Mouse (Mus musculus): ENCODE data around the gene B9d2. TPM values are rescaled to one million over a fixed set of nuclear protein-coding genes. Genes with fewer than 3 reads are reported as not detected.
A peak's percentile ranks its signal among the peaks of the same experiment; 100 is the strongest.

The B9d2 gene
- polyA plus RNA-seq, 1 experiment from 2014 or later: 35.0 TPM

DNA sequence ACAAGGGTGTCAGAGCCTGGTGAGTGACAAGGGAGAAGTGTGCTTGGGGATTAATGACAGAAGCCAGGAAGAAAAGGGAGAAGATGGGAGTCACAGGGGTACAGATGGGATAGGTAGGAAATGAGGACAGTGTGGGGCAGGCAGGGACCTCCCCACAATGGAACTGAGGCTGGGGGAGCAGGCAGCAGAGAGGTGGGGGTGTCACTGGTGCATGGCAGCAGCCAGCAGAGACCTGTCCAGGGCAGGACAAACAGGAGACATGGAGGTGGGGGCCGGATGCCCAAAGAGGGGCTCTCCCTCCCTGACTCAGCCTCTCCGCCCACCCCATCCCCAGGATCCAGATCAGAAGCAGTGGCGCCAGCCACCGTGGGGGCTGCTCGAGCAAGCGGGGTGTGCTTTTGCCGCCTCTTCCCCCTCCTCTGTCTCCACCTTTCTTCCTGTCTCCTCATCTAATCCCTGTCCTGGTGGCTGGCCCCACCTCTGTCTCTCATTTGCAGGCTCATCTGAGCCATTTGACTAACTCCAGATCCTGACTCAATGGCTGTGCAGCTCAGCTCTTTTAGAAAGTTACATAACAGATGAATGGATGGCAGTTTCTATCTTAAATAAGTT lies 30.0 kb downstream of the B9d2 start:
- H3K9ac ChIP-seq (replicated peaks; ENCODE audit: low read length): peak overlapping the region; percentile 50; the same call in 1 of the 2 replicates
- H3K4me3 ChIP-seq (ENCODE audit: low read length): no peak overlapping the region
- 11% methylated on average over 7 of the region's 7 CpGs for WGBS
- H3K27me3 ChIP-seq (ENCODE audit: insufficient read depth, low read length): no peaks in the 10 kb centered on the region
- H3K9me3 ChIP-seq (ENCODE audit: low read length): no peaks in the 10 kb centered on the region
- H3K36me3 ChIP-seq (ENCODE audit: insufficient read depth, low read length): peaks cover 36% of the 10 kb centered on the region
- H3K27ac ChIP-seq (ENCODE audit: low read length): peak overlapping the region; percentile 36; the same call in 1 of the 2 replicates
- 0 out of 2 replicates have a peak overlapping the region, but pooled peaks have one; percentile 11 for H3K4me2 ChIP-seq (replicated peaks; ENCODE audit: low read depth, low read length)
- H3K4me1 ChIP-seq (ENCODE audit: insufficient read depth, low read length): peaks cover 33% of the 10 kb centered on the region
- ATAC-seq (ENCODE audit: low FRiP score, low TSS enrichment): 0 out of 2 replicates have a peak, but pooled peaks have one; percentile 14

GRCm38 (mm10) chr7:25711165-25711564 lies 30.6 kb downstream of the B9d2 start:
- H3K4me1 ChIP-seq (ENCODE audit: insufficient read depth, low read length): peaks cover 28% of the 10 kb centered on the region
- WGBS: 57% methylated on average over 5 of the region's 5 CpGs
- no peak overlapping the region for H3K4me2 ChIP-seq (replicated peaks; ENCODE audit: low read depth, low read length)
- peaks cover 41% of the 10 kb centered on the region for H3K36me3 ChIP-seq (ENCODE audit: insufficient read depth, low read length)
- ATAC-seq (ENCODE audit: low FRiP score, low TSS enrichment): no peak
- no peak overlapping the region for H3K27ac ChIP-seq (ENCODE audit: low read length)
- no peaks in the 10 kb centered on the region for H3K9me3 ChIP-seq (ENCODE audit: low read length)
- no peaks in the 10 kb centered on the region for H3K27me3 ChIP-seq (ENCODE audit: insufficient read depth, low read length)
- no peak overlapping the region for H3K4me3 ChIP-seq (ENCODE audit: low read length)
- no peak overlapping the region for H3K9ac ChIP-seq (replicated peaks; ENCODE audit: low read length)

DNA sequence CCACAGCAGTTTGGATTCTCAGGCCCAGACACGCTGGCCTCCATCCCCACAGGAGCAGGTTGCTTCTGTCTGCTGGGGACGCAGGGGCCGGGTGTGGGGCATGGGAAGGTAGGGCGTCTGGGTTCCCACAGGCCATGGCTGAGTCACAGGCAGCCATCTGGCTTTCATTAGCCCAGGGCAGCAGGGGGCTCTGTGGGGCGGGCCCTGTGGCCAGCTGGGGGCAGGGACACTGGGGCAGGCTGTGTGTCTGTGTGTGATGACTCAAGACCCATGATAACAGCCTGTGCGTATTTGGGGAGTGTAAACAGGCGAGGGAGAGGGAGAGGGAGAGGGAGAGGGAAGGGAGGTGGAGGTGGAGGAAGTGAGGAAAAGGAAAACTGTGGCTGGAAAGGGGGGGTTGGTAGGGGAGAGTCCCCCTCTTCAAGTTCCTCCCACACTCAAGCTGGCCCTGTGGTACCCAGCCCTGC lies 31.2 kb downstream of the B9d2 start:
- WGBS: 32% methylated on average over 7 of the region's 7 CpGs
- peaks cover 45% of the 10 kb centered on the region for H3K36me3 ChIP-seq (ENCODE audit: insufficient read depth, low read length)
- no peak for ATAC-seq (ENCODE audit: low FRiP score, low TSS enrichment)

DNA sequence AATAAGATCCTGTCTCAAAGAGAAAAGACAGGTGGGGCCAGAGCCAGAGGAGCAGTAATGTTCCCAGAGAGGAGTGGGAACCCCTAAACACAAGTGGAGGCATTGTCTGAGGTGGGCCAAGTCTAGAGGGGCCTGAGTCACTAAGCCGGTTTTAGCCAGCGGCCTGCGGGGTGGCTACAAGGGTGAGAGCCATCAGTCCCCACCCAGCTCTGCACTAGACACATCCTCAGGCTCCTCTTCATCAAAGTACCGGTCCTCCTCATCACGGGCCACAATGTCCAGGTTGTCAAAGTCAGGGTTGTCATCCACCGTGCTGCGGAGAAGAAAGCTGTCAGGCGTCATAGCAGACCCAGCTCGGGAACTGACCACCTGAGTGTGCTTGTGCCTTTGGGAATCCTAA lies 32.2 kb downstream of the B9d2 start:
- 89% methylated on average over 9 of the region's 9 CpGs for WGBS
- peaks cover 17% of the 10 kb centered on the region for H3K4me1 ChIP-seq (ENCODE audit: insufficient read depth, low read length)
- ATAC-seq (ENCODE audit: low FRiP score, low TSS enrichment): no peak

More for the DNA sequence above, 31.2 kb downstream of the B9d2 start:
- no peak overlapping the region for H3K27ac ChIP-seq (ENCODE audit: low read length)
- H3K9me3 ChIP-seq (ENCODE audit: low read length): no peaks in the 10 kb centered on the region
- H3K27me3 ChIP-seq (ENCODE audit: insufficient read depth, low read length): no peaks in the 10 kb centered on the region
- peaks cover 22% of the 10 kb centered on the region for H3K4me1 ChIP-seq (ENCODE audit: insufficient read depth, low read length)
- no peak overlapping the region for H3K9ac ChIP-seq (replicated peaks; ENCODE audit: low read length)
- H3K4me2 ChIP-seq (replicated peaks; ENCODE audit: low read depth, low read length): no peak overlapping the region
- no peak overlapping the region for H3K4me3 ChIP-seq (ENCODE audit: low read length)

GRCm38 (mm10) chr7:25714581-25714980 lies 34.0 kb downstream of the B9d2 start:
- peaks cover 25% of the 10 kb centered on the region for H3K4me1 ChIP-seq (ENCODE audit: insufficient read depth, low read length)
- H3K4me2 ChIP-seq (replicated peaks; ENCODE audit: low read depth, low read length): no peak overlapping the region
- H3K27ac ChIP-seq (ENCODE audit: low read length): no peak overlapping the region
- no peaks in the 10 kb centered on the region for H3K27me3 ChIP-seq (ENCODE audit: insufficient read depth, low read length)
- H3K36me3 ChIP-seq (ENCODE audit: insufficient read depth, low read length): peaks cover 45% of the 10 kb centered on the region
- WGBS: 93% methylated on average over 8 of the region's 8 CpGs
- no peaks in the 10 kb centered on the region for H3K9me3 ChIP-seq (ENCODE audit: low read length)
- H3K9ac ChIP-seq (replicated peaks; ENCODE audit: low read length): no peak overlapping the region
- no peak for ATAC-seq (ENCODE audit: low FRiP score, low TSS enrichment)
- H3K4me3 ChIP-seq (ENCODE audit: low read length): no peak overlapping the region

More for the DNA sequence above, 32.2 kb downstream of the B9d2 start:
- no peak overlapping the region for H3K9ac ChIP-seq (replicated peaks; ENCODE audit: low read length)
- no peaks in the 10 kb centered on the region for H3K9me3 ChIP-seq (ENCODE audit: low read length)
- no peak overlapping the region for H3K4me3 ChIP-seq (ENCODE audit: low read length)
- no peak overlapping the region for H3K27ac ChIP-seq (ENCODE audit: low read length)
- H3K36me3 ChIP-seq (ENCODE audit: insufficient read depth, low read length): peaks cover 45% of the 10 kb centered on the region
- H3K4me2 ChIP-seq (replicated peaks; ENCODE audit: low read depth, low read length): no peak overlapping the region
- no peaks in the 10 kb centered on the region for H3K27me3 ChIP-seq (ENCODE audit: insufficient read depth, low read length)

DNA sequence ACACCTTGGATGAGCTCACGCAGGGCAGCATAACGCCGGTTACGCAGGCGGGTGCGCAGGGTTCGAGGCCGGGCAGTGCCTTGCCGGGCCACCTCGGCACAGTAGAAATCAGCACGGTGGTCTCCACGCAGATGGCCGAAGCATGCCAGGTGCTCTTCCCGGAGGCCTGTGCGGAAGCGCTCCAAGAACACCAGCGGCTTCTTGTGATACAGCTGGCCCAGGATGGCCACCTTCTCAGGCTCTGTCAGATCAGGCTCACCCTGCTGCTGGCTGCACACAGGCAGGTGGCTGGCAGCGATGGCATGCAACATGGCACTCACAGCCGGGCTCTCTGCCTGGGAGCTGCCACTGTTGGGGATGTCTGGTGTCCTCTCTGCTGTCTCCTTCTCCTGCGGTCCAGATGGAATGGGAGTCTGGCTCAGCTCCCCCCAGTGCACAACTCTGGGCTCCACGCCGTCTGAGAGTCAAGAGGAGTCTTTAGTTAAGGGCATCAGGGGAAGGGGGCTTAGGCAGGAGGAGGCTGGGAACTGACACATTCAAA lies 35.2 kb downstream of the B9d2 start:
- no peaks in the 10 kb centered on the region for H3K9me3 ChIP-seq (ENCODE audit: low read length)
- peaks cover 18% of the 10 kb centered on the region for H3K4me1 ChIP-seq (ENCODE audit: insufficient read depth, low read length)
- WGBS: 99% methylated on average over 22 of the region's 22 CpGs
- H3K4me2 ChIP-seq (replicated peaks; ENCODE audit: low read depth, low read length): no peak overlapping the region
- H3K27me3 ChIP-seq (ENCODE audit: insufficient read depth, low read length): no peaks in the 10 kb centered on the region
- H3K9ac ChIP-seq (replicated peaks; ENCODE audit: low read length): no peak overlapping the region
- no peak overlapping the region for H3K27ac ChIP-seq (ENCODE audit: low read length)
- H3K36me3 ChIP-seq (ENCODE audit: insufficient read depth, low read length): peaks cover 51% of the 10 kb centered on the region
- H3K4me3 ChIP-seq (ENCODE audit: low read length): no peak overlapping the region
- no peak for ATAC-seq (ENCODE audit: low FRiP score, low TSS enrichment)

DNA sequence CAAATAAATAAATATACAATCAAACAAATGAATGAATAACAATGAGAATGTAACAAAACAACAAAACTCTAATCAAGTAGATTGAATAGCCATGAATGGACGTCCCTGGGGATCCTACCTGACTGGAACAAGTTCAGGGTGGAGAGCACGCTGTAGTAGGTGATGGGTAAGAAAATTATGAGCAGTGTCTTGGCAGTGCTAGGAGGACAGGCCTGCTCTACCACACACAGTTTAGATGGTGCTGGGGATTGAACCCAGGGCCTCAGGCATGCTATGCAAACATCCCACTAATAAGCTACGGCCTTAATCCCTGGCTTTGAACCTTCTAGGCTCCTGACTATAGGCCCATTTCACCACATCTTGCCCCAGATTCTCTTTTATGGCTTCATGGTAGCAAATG lies 36.9 kb downstream of the B9d2 start:
- no peak overlapping the region for H3K4me3 ChIP-seq (ENCODE audit: low read length)
- peaks cover 18% of the 10 kb centered on the region for H3K4me1 ChIP-seq (ENCODE audit: insufficient read depth, low read length)
- H3K4me2 ChIP-seq (replicated peaks; ENCODE audit: low read depth, low read length): peak overlapping the region; percentile 87
- H3K27ac ChIP-seq (ENCODE audit: low read length): no peak overlapping the region
- no peak for ATAC-seq (ENCODE audit: low FRiP score, low TSS enrichment)
- H3K9me3 ChIP-seq (ENCODE audit: low read length): no peaks in the 10 kb centered on the region
- peaks cover 55% of the 10 kb centered on the region for H3K36me3 ChIP-seq (ENCODE audit: insufficient read depth, low read length)
- WGBS: 82% methylated on average over 3 of the region's 3 CpGs
- no peaks in the 10 kb centered on the region for H3K27me3 ChIP-seq (ENCODE audit: insufficient read depth, low read length)
- H3K9ac ChIP-seq (replicated peaks; ENCODE audit: low read length): peak overlapping the region; percentile 86; the same call in 1 of the 2 replicates

GRCm38 (mm10) chr7:25718788-25719417 lies 38.3 kb downstream of the B9d2 start, which contains the start of gene Ccdc97:
Gene Ccdc97, minus strand, starts transcription at chr7:25719088.
- H3K27me3 ChIP-seq (ENCODE audit: insufficient read depth, low read length): no peaks in the 10 kb centered on the region
- peak within 1 kb of the TSS; percentile 87 for H3K4me2 ChIP-seq (replicated peaks; ENCODE audit: low read depth, low read length)
- H3K4me3 ChIP-seq (ENCODE audit: low read length): peak within 1 kb of the TSS; percentile 88
- peak within 1 kb of the TSS; percentile 90 for H3K27ac ChIP-seq (ENCODE audit: low read length)
- H3K36me3 ChIP-seq (ENCODE audit: insufficient read depth, low read length): peaks cover 56% of the 10 kb centered on the region
- WGBS: 4% methylated on average over 32 of the region's 32 CpGs
- peak within 1 kb of the TSS; percentile 86 for H3K9ac ChIP-seq (replicated peaks; ENCODE audit: low read length)
- peaks cover 18% of the 10 kb centered on the region for H3K4me1 ChIP-seq (ENCODE audit: insufficient read depth, low read length)
- peak; percentile 84 for ATAC-seq (ENCODE audit: low FRiP score, low TSS enrichment)
- H3K9me3 ChIP-seq (ENCODE audit: low read length): no peaks in the 10 kb centered on the region

DNA sequence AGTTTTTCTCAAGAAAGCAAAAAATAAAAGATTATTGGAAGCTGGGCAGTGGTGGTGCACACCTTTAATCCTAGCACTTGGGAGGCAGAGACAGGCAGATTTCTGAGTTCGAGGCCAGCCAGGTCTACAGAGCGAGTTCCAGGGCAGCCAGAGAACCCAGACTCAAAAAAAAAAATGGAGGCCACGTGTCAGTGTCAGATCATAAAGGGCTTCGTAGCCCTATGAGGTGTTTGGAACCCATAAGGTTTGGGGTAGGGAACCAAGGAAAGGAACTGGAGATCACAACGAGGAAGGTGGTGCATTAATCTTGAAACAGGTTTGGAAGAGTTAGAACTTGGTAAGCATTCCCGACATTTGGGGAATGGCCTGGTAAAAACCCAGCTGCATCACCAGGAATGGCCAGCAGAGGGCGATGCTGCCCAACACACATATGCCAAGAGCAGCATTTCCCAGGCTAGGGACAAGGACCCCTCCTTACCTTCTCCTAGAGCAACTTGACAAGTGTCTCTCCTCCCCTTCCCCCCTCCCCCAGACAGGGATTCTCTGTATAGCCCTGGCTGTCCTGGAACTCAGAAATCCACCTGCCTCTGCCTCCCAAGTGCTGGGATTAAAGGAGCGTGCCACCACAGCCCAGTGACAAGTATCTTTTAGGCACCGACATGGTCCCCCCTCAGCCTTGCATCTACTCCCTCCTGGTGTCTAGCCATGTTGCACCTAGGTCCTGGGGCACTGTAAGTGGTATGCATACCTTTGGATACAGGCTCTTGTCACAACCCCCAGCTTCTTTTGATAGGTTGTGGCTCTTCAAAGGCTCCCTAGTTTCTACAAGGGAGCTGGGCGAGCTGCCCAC lies 39.4 kb downstream of the B9d2 start:
- ATAC-seq (ENCODE audit: low FRiP score, low TSS enrichment): peak; percentile 32
- peaks cover 56% of the 10 kb centered on the region for H3K36me3 ChIP-seq (ENCODE audit: insufficient read depth, low read length)
- H3K4me1 ChIP-seq (ENCODE audit: insufficient read depth, low read length): peaks cover 18% of the 10 kb centered on the region
- no peak overlapping the region for H3K4me2 ChIP-seq (replicated peaks; ENCODE audit: low read depth, low read length)
- WGBS: 66% methylated on average over 10 of the region's 10 CpGs
- H3K9ac ChIP-seq (replicated peaks; ENCODE audit: low read length): 0 out of 2 replicates have a peak overlapping the region, but pooled peaks have one; percentile 86
- no peaks in the 10 kb centered on the region for H3K27me3 ChIP-seq (ENCODE audit: insufficient read depth, low read length)
- no peaks in the 10 kb centered on the region for H3K9me3 ChIP-seq (ENCODE audit: low read length)
- peak overlapping the region; percentile 90 for H3K27ac ChIP-seq (ENCODE audit: low read length)
- no peak overlapping the region for H3K4me3 ChIP-seq (ENCODE audit: low read length)

All from kidney, embryonic 16.5 days (tissue).